Mouse (Mus musculus) stomach, embryonic 15.5 days (tissue): Measurements from ENCODE around the gene Ssxb5. TPM values are rescaled to one million over a fixed set of nuclear protein-coding genes. Genes with fewer than 3 reads are reported as not detected.
"Not testable (repeated sequence)": the region's sequence is repeated elsewhere in the genome, so short reads cannot be mapped to it uniquely, and the experiment has no call there.

Experiments
- ATAC-seq: fragments of 200-750 bp; cut with Nextera tagmentation; 2 replicates; pipeline ENCODE4 v1.8.0; 2017; ENCODE audit warnings: low read depth, moderate number of reproducible peaks, moderate TSS enrichment; ENCODE audit not compliant: insufficient read depth, low FRiP score
- H3K27ac ChIP-seq: fragments of 300-500 bp; sonication (generic); 2 replicates; pipeline ENCODE4 v1.5.1; 2015; ENCODE audit warnings: mild to moderate bottlenecking, inconsistent platforms
- H3K27me3 ChIP-seq: fragments of 300-500 bp; sonication (generic); replicated peaks from 2 replicates; pipeline ENCODE4 v1.6.1; 2015; ENCODE audit warnings: inconsistent platforms
- H3K36me3 ChIP-seq: fragments of 300-500 bp; sonication (generic); 2 replicates; pipeline ENCODE4 v1.6.1; 2015; ENCODE audit warnings: inconsistent platforms
- H3K4me1 ChIP-seq: fragments of 300-500 bp; sonication (generic); 2 replicates; pipeline ENCODE4 v1.6.1; 2015; ENCODE audit warnings: inconsistent platforms
- H3K4me2 ChIP-seq: fragments of 300-500 bp; sonication (generic); 2 replicates; pipeline ENCODE4 v1.6.1; 2015; ENCODE audit warnings: mild to moderate bottlenecking, inconsistent platforms
- H3K4me3 ChIP-seq: fragments of 300-500 bp; sonication (generic); replicated peaks from 2 replicates; pipeline ENCODE4 v1.5.1; 2015; ENCODE audit warnings: inconsistent platforms
- H3K9ac ChIP-seq: fragments of 300-500 bp; sonication (generic); 2 replicates; pipeline ENCODE4 v1.6.1; 2015; ENCODE audit warnings: inconsistent platforms
- H3K9me3 ChIP-seq: fragments of 300-500 bp; sonication (generic); 2 replicates; pipeline ENCODE4 v1.6.1; 2016; ENCODE audit warnings: inconsistent platforms
- WGBS: fragments of 180-500 bp; shearing (Covaris S2); methylation state at CpG from one replicate; pipeline ENCODE4 v1.1.7; 2015; 5-methylcytosine and 5-hydroxymethylcytosine counted together
- polyA plus RNA-seq: library from polyadenylated mRNA; unstranded; fragments of >200 nt; fragmentation: Nextera tagmentation; extraction: Ambion mirVana; gene quantifications from 2 replicates; pipeline ENCODE4 v1.2.1, GENCODE M21; 2015

Gene Ssxb5
- polyA plus RNA-seq, result not detected in 2 replicates

DNA sequence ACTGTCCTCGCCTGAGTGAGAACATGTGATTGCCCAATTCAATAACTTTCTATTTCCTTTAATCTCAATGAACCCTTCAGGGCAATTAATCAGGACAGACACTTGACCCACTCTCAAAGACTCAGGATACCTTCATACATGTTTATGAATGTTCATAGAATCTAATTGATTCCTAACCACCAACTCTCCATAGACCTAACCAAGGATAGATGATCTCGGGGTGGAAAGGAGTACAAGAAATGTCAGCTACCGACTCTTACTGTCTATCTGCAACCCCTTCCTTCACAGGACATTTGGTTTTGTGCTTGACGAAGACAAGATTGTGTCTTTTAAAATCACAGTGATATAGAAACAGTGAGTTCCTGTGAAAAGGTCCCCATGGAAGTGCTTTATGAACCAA lies at the start of gene Ssxb5:
Gene Ssxb5, plus strand, starts transcription at position 301 of the 400 bp plus-strand sequence.
- WGBS, result 72% methylated on average over 4 of the region's 4 CpGs
- H3K4me2 ChIP-seq, H3K27me3 ChIP-seq, H3K9ac ChIP-seq, H3K36me3 ChIP-seq, H3K4me3 ChIP-seq, H3K27ac ChIP-seq, H3K9me3 ChIP-seq, H3K4me1 ChIP-seq, ATAC-seq: not testable (repeated sequence)

DNA sequence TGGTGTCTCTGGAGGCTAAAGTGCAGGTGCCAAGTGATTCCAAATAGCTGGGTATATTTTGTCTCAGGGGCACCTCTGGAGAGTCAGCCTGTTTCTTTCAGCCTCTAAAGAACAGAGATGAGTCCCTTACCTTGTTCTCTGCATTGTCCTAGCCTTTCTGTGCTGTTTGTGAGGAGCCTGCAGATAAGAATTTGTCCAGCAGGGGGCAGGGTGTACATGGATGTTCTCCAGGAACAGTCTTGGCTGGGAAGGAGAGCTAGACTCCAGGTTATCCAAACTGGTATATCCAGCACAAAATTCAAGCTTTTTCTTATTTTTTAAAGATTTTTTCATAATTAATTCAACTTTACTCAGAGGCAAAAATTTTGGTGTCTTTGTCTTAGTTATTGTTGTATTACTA lies 28.6 kb downstream of the Ssxb5 start:
- H3K27me3 ChIP-seq, result no peaks in the 10 kb centered on the region
- no peak overlapping the region for H3K27ac ChIP-seq
- no peak overlapping the region for H3K9ac ChIP-seq
- H3K36me3 ChIP-seq, result no peaks in the 10 kb centered on the region
- H3K4me1 ChIP-seq, result no peaks in the 10 kb centered on the region
- no peak overlapping the region for H3K4me2 ChIP-seq
- no peak for ATAC-seq
- H3K9me3 ChIP-seq, result no peaks in the 10 kb centered on the region
- no peak overlapping the region for H3K4me3 ChIP-seq

DNA sequence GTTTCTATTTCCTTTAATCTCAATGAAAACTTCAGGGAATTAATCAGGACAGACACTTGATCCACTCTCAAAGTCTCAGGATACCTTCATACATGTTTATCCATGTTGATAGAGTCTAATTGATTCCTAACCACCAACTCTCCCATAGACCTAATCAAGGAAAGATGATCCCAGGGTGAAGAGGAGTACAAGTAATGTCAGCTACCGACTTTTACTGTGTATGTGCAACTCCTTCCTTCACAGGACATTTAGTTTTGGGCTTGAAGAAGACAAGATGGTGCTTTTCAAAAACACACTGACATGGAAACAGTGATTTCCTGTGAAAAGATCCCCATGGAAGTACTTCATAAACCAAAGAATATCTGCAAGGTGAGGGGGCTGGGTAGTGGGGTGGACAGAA lies 40.2 kb downstream of the Ssxb5 start, which contains the start of gene Gm6592:
Gene Gm6592, plus strand, starts transcription at position 301 of the 400 bp plus-strand sequence.
- Histone ChIP-seq H3K9me3 (no peaks in the 10 kb centered on the region), H3K27me3 (no peaks in the 10 kb centered on the region), H3K4me2 (no peak within 1 kb of the TSS), H3K9ac (no peak within 1 kb of the TSS), H3K27ac (no peak within 1 kb of the TSS), H3K4me1 (no peaks in the 10 kb centered on the region), H3K4me3 (no peak within 1 kb of the TSS), H3K36me3 (no peaks in the 10 kb centered on the region)
- WGBS, result 56% methylated on average over 1 of the region's 1 CpGs
- ATAC-seq, result no peak

DNA sequence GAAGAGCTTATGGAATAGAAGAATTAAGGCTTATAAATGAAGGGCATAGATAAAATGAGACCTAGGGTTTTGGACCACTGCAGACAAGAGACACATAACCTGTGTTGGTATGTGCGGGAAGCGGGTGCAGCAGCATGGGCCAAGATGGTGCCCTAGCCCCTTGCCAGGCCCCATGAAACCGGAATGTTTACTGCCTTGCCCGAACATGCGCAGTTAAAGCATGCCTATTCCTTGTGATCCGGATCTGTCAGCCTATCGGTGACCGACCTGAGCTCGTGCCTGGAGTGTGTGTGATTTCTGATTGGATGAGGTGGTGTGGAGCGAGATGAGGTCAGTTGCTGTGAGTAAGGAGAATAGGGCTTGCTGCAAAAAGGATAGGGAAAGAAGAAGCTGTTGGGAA lies 49.0 kb downstream of the Ssxb5 start:
- Histone ChIP-seq H3K36me3 (no peaks in the 10 kb centered on the region), H3K4me3 (no peak overlapping the region), H3K9me3 (no peaks in the 10 kb centered on the region), H3K27ac (no peak overlapping the region), H3K4me2 (no peak overlapping the region), H3K9ac (no peak overlapping the region), H3K27me3 (no peaks in the 10 kb centered on the region), H3K4me1 (no peaks in the 10 kb centered on the region)
- ATAC-seq, result no peak
- WGBS, result 84% methylated on average over 10 of the region's 10 CpGs

Other genes with a start within 250 kb of the Ssxb5 start
- gene Ssxb3, start 211.9 kb upstream of the Ssxb5 start, polyA plus RNA-seq, result not detected in 2 replicates
- not detected in 2 replicates for gene Ssxb8, start 112.8 kb upstream of the Ssxb5 start, polyA plus RNA-seq
- not detected in 2 replicates for gene Ssx9, start 55.3 kb upstream of the Ssxb5 start, polyA plus RNA-seq
- gene Gm6592, start 40.3 kb downstream of the Ssxb5 start, polyA plus RNA-seq, result not detected in 2 replicates
- not detected in 2 replicates for gene Gm5751, start 70.6 kb downstream of the Ssxb5 start, polyA plus RNA-seq
- 3.9 and 4.1 TPM in 2 replicates for gene B630019K06Rik, start 88.7 kb downstream of the Ssxb5 start, polyA plus RNA-seq
- not detected in 2 replicates for gene Fthl17b, start 159.3 kb downstream of the Ssxb5 start, polyA plus RNA-seq
- not detected in 2 replicates for gene Fthl17c, start 172.9 kb downstream of the Ssxb5 start, polyA plus RNA-seq
- gene Fthl17d, start 183.1 kb downstream of the Ssxb5 start, polyA plus RNA-seq, result not detected in 2 replicates
- gene Fthl17e, start 229.8 kb downstream of the Ssxb5 start, polyA plus RNA-seq, result not detected in 2 replicates